Mouse (Mus musculus): Measurements from ENCODE around the gene Apbb1ip.

GRCm38 (mm10) chr2:22780884-22781283 lies 7.0 kb downstream of the Apbb1ip start:
- TF ChIP-seq GATA1 (IDR thresholded peaks at IDR 0.05; ENCODE audit: borderline replicate concordance, low read length) (no peak), FLI1 (IDR thresholded peaks at IDR 0.05; ENCODE audit: low read length) (no peak)

Measured in megakaryocyte, embryonic 14.5 days (primary cell).